Mouse (Mus musculus) common myeloid progenitor, adult 5-6 weeks (primary cell): ENCODE measurements at regions not wholly inside any gene's neighbourhood (a gene's known extent, or its start where the extent isn't known, plus 50 kb on each side); places are given as distances from the start of the nearest gene placed in this dataset.

Experiments used
- ATAC-seq: replicated peaks from 2 replicates; pipeline ENCODE4 v1.8.0; 2016; ENCODE audit warnings: low read depth, mild to moderate bottlenecking, moderate TSS enrichment, inconsistent platforms; ENCODE audit not compliant: poor library complexity, severe bottlenecking

DNA sequence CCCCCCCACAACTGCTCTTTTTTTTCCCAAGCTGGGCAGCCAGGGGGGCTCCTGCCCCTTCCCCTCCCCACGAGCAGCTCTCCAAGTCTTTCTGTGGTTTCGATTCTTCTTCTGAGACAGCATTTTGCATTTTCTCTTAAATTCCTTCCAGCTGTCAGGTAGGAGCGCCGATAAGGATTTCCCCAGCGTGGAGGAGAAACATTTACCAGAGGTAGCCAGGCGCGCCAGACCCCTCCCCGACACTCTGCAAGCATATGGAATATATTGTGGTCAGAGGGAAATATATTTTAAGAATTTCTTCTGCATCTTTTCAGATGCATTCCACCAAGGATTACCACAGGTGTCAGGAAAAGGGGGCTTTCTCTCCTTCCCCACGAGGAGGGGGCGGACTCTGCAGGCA lies 111.9 kb downstream of the Tbx5 start:
- no peak for ATAC-seq

DNA sequence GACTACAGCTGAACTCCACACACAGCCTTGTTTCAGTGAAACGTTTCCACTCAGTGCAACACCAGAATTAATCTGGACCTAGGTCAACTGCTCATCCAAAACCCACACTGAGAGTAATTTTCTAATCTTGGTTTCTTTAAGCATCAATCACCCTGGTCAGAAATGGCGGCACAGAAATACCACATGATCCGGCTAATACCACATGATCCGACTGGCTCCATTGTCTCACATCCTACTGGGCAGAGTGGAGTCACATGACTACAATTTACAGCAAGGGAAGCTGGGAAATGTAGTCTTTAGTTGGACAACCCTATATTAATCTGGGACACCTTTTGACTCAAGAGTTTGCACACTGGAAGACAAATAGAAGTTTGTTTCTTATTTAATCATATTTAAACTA lies 115.9 kb downstream of the Tbx5 start:
- no peak for ATAC-seq

DNA sequence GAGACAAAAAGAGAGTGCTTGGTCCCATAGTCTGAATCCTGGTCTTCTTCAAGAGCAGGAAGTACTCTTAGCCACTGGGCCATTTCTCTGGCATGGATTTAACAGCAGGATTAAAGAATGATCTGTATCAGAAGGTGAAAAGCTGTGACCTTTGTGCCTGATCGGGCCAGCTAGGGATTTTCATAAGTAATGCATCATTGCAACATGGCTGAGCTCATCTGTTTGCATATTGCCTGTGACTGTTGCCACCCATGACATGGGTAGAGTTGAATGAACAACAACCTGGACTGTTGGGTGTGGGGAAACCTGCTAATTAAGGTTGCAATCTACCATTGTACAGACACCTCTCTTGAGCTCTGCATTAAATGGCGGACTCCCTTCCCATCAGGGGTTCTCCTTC lies 119.6 kb downstream of the Tbx5 start:
- no peak for ATAC-seq

DNA sequence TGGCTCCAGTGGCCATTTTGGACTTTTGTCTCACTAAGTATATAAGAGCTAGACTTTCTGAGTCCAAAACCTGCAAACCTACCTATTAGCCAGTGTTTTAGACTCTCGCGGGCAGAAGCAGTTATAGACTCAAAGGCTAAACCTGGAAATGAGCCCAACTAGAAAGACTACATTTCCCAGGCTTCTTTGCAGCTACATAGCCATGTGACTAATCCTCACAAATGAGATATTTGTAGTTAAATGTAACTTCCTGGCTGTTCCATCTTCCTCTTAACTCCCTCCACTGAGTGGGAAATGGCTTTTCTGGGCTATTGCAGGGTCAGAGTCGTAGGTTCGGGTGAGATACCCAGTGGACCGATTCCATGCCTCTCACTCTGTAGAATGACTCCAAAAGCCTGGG lies 120.7 kb downstream of the Tbx5 start:
- no peak for ATAC-seq

DNA sequence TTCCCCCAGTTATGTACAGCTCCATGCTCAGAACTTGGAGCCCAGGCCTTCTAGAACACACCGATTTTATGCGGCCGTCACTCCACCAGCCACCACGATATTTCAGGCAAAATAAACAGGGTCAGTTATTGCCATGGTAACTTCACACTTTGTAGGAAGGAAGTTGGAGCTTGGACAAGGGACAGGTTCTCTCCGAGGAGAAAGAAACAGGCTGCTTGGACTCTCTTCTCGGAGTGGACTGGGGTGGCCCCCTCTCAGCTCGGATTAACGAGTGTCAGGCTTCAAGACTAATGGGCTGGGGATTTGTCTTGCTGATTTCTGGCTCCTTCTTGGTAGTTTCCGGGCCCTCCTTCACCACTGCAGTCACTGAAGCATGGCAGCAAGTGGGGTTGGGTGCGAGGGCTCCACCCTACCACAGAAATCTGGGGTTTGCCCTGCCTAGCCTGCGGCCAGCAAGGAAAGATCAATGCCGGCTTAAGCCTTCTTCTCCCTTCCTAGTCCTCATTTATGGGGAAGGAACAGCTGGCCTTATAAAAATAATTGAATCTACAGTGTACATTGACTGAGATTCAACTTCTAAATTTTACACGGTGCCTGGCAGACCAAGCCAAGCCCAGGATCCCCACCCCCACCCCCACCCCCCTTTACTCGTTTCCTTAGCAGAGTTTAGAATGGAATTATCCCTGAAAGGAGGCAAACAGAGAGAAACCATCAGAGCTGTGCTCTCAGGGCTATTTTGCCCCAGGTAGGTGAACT lies 121.5 kb downstream of the Tbx5 start:
- no peak for ATAC-seq

DNA sequence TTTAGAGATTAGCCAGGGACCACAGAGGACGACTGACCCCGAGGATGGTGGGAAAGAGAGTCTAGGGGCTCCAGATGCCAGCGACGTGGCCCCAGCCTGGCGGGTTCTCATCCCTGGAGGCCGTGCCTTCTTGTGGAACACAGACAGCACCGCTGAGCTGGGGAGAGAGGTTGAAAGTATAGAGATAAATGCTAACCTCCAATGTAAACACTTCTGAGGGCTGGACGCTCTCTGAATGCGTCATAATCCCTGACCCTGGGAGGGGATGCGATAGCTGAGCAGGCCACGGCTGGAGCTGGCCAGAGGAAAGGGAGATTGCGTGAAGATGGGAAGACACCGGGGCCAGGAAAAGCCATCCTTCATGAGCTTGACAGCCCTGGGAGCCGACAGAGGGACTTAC lies 126.5 kb downstream of the Tbx5 start:
- ATAC-seq, result no peak

DNA sequence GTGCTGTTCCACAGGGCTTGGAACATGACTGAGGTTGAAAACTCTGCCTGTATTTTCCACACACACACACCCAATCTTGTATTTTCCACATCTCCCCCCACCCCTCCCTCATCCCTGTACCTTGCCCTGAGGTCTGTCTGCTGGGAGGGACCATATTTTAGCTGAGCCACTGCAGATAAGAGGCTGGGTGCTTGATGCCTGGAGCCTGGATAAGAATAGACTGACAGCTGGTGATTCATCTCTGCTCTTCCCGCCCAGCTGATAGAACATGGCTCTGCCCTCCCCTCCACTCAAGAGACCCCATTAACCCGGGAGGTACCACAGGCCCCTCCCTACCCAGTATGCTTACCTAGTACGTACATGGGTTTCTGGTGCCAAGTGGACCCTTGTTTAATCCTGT lies 132.3 kb downstream of the Tbx5 start:
- no peak for ATAC-seq

DNA sequence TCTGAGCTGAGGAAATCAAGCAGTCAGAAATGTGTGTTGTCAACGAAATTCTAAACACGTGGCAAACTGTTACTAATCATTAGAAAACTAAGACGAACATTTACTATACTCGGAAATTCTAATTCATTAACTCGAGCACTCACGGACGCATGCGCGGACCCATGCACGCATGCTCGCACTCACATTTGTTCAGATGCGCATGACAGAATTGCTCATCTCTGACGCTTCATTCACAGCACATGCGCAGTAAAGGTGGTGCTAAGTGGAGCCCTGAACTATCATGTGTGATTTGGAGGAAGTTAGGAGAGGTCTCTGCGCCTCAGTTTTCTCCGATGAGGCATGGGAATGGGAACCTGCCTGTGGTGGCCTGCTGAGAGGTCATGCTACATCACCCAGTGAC lies 138.8 kb downstream of the Tbx5 start:
- no peak for ATAC-seq

DNA sequence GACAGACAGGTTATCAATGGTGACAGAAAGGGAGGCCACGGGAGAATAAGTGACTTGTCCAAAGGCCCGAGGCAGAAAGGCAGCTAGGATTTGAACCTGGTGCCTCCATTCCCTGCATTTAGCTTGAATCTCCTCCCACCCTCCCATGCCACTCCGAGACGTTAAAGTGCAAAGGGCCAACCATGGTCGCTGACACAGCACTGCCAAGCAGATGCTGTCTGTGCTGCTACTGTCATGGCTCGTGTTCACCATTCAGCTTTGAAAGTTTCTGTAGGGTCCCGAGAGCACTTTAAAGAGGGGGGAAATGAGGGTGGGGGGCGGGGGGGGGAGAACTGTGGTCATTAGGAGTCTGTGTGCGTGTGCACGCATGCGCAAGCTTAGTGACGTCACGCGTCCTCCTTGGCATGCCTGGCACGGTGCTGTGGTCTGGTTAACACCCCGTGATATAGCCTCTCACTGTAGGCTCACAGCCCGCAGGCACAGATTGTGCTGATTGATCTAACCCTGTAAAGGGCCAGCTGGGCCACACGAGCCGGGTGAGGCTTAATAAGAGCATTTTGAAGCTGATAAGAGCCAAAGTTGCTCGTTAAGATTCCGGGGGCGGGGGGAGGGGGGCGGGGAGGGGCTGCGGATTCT lies 140.5 kb downstream of the Tbx5 start:
- ATAC-seq, result no peak

DNA sequence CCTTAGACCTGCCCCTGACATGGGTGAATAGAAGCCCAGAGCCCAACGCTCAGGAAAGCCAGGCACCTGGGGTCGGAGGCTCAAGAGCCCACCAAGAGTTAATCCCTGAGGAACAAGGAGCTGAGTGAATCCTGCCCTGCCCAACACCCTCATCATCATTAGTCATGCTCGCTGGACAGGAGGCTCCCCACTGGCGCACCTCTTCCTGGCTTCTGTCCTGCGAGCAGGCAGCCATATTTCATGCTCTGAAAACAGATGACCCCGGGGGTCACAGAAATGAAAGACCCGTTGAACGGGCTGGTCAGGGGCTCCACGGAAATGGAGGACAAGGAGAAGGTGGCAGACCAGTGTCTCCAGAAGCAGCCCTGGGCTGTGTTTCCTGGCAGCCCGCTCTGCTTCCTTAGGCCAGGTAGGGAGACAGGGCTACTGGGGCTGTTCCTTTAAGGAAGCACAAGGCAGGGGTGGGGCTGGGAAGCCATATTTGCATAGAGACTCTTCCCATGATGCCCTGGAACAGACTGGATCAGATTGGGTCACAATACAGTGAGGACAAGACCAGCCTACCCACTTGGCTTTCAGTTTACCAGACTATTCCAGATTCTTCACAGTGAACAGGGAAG lies 138.1 kb upstream of the Rbm19 start:
- 0 out of 2 replicates have a peak, but pooled peaks have one; percentile 22 for ATAC-seq

DNA sequence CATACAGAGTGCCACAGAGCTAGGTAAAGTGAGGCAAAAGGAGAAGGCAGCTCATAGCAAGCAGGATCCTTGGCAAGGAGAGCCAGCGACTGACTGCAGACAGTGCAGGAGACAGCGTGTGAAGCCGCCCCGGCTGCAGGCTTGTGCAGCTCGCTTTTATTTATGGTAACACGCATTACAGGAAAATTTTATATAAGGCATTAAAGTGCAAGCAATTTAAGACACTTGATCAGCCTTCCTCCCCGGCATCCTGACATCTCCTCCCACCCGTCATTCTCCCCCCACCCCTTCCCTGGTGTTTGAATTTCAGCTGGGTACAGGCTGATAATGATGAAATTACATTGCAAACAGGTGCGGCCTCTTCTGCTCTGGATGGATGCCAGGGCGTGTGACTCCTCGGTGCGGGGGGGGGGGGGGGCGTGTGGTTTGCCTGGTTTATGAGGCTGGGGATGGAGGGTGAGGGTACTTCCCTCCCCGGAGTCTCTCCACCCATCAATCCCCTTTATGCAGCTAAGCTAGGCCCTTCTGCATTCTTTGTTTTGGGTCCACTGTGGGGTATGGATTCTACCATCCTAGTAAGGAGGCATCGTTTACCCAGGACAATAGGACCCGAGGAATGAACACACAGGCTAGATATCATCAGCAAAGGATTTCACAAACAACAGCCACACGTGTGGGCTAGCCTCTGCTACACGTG lies 135.0 kb upstream of the Rbm19 start:
- no peak for ATAC-seq

DNA sequence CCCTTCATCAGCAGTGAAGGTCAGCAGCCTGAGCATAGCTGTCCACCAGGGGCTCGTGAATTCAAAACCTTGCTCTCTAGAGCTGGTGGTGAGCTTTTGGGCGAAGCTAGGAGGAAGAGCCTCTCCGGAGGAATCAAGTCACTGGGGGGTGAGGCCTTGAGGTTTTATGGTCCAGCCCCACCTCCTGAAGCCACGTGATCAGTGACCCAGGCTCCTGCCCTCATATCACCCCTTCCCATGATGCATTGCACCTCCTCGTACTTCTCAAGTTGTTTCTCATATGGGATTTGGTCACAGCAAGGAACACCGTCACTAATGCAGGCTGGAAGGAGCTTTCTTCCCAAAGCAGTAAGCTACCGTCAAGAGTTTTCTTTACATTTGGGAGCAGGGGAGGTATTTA lies 132.1 kb upstream of the Rbm19 start:
- peak; percentile 54; the same call in 1 of the 2 replicates for ATAC-seq

DNA sequence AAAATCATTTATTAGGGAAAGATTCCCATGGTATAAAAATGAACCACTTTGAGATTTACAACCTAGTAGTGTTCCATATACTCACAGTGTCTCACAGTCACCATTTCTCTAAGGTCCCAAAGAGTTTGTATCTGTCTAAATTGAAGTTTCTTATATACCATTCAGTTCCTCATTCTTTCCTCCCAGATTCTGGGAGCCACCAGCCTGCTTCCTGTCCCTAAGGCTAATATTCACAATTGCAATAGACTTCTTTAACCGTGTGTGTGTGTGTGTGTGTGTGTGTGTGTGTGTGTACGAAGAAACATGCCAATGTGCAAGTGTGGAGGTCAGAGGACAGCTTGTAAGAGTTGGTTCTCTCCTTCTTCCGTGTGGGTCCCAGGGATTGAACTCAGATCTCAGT lies 124.1 kb upstream of the Rbm19 start:
- ATAC-seq, result no peak

DNA sequence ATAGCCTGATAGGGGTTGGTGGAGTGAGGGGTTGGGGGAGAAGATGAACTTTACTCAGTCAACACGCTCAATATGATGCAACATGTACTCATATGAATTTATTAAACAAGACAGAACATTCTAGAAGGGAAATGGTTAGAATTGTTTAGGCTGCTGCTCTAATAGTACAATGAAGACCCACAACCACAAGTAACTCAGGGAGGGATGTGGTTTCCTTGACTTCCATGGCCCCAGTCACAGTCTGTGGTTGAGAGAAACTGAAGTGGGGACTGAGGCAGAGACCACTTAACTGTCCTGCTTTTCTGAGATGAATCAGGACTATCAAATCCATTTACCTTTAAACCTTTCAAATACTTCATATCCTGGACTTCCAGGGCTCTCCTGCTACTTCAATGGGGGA lies 120.5 kb upstream of the Rbm19 start:
- ATAC-seq, result peak; percentile 80

DNA sequence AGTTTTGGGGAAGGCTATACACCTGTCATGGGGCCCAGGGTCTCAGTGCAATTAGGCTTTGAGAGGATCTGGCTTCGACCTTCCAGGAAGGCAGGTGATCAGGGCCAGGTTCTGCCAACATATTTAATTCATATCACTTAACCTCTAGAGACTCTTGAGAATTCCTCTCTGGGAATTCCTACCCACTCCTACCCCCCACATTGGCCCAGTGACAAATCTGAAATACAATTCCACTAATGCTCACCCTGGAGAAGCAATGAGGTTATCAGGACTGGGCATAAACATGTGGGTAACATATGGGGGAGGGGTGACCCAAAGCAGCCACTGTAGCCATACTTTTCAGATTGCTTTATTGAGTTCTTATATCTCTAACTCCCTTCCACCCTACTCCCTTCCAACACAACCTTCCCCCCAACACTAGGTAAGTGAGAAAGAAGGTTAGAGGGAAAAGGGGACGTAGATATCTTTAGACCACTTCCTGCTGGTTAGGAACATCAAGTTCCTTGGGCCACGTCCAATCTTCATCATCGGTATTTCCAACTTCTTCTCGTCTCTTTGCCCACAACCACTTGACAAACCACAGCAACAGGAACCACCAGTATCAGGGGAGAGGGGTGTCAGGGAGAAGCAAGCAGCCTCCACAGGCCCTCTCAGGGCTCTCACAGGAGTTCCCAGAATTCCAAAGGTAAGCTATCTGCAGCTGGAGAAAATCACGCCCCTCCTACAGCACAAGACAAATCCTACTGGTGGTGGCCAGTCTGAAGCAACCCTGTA lies 110.4 kb upstream of the Rbm19 start:
- ATAC-seq, result peak; percentile 85

DNA sequence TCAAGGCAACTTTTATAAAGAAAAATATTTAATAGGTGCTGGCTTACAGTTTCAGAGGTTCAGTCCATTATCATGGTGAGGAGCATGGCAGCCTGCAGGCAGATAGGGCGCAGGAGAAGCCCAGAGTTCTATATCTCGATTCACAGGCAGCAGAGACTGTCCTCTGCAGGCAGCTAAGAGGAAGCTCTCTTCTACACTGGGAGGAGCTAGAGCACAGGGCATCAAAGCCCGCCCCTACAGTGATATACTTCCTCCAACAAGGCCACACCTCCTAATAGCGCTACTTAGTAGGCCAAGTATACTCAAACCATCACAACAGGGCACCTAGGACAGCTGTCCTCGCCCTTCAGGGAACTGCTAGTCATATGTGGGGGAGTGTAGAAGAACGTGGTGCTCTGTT lies 108.5 kb upstream of the Rbm19 start:
- ATAC-seq, result 0 out of 2 replicates have a peak, but pooled peaks have one; percentile 11

DNA sequence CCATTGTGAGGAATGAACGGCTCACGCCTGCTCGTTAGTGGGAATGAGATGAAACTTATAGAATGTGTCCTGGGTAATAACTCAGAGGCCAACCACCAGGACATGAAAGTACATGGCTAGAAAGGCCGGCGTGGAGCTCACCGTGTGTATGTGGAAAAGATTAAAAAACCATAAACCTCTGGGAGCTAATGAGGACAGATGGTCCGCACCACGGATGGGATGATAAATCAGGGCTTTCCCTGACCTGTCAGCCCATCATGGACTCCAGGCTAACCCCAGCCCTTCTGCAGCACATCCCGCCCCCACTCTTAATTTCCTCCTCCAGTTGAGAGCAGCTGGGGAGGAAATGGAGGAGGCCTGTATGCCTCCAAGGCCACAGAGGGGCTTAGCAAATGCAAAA lies 108.0 kb upstream of the Rbm19 start:
- ATAC-seq, result no peak

DNA sequence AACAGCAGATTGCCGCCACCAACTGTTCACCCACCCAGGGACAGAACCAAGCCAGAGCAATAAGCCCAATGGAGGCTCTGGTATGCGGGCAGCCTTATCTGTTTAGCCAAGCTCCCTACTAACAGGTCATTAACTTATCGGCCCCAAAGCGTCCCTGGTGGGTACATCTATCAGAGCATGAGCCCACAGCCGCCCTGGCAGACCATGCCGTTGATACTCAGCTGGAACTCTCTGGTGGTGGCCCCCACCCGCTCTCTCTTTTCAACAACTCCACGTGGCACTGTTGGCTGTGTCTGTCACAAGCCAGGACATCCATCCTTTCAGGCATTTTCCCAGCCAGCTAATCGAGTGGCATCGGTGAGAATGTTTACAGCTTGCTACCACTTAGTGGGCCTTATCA lies 100.8 kb upstream of the Rbm19 start:
- ATAC-seq, result peak; percentile 45

DNA sequence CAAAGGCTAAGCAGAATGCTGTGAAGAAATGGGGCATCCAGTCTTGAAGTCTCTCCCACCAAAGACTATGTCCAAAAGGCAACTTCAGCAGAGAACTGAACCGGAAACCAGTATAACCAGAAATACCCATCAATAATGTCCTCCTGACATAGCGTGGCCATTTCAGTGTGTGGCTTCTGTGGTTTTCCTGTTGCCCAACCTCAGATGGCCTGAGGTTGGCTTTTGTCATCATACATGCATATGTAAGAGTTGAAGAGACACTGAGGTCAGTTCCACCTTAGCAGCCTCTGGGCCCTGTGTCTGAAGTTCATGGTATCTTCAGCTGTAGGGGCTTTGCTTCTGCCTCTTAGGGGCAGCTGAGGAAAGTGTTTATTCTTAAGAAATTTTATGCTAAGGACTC lies 98.1 kb upstream of the Rbm19 start:
- ATAC-seq, result peak; percentile 83

DNA sequence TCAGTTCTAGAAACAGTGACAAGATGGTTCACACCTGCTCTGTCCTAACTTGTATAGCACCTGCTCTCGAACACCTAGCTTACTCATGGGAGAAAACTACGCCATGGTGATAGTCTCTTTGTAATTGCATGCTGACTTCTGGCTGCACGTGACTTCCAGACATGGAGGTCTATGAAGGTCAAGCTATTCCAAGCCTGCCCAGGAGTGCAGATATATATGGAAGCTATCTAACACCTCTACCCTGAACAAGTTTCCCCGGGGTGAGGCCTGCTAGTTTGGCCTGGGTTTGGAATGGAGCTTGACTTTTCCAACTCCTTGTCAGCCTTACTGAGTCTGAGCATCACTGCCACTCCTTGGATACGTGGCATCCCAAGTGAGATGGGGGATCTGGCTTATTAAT lies 95.5 kb upstream of the Rbm19 start:
- ATAC-seq, result no peak
